Mouse (Mus musculus) intestine, postnatal 0 days (tissue): Measurements from ENCODE around the gene Kcnk3. TPM values are rescaled to one million over a fixed set of nuclear protein-coding genes. Genes with fewer than 3 reads are reported as not detected.

Experiments used
- ATAC-seq: fragments of 200-750 bp; cut with Nextera tagmentation; 2 replicates; pipeline ENCODE4 v1.8.0; 2017; ENCODE audit warnings: mild to moderate bottlenecking, moderate TSS enrichment, moderate library complexity
- H3K27ac ChIP-seq: fragments of 300-500 bp; sonication (generic); 2 replicates; pipeline ENCODE4 v1.5.1; 2014; ENCODE audit warnings: mild to moderate bottlenecking, low read depth, low read length, moderate library complexity
- H3K27me3 ChIP-seq: fragments of 300-500 bp; sonication (generic); replicated peaks from 2 replicates; pipeline ENCODE4 v1.6.1; 2014; ENCODE audit warnings: low read length, mixed read lengths; ENCODE audit not compliant: control insufficient read depth, insufficient read depth
- H3K36me3 ChIP-seq: fragments of 300-500 bp; sonication (generic); 2 replicates; pipeline ENCODE4 v1.6.1; 2014; ENCODE audit warnings: mild to moderate bottlenecking, moderate library complexity; ENCODE audit not compliant: control insufficient read depth, insufficient read depth
- H3K4me1 ChIP-seq: fragments of 300-500 bp; sonication (generic); replicated peaks from 2 replicates; pipeline ENCODE4 v1.6.1; 2014; ENCODE audit warnings: antibody characterized with exemption, low read length, mixed read lengths; ENCODE audit not compliant: control insufficient read depth, insufficient read depth
- H3K4me2 ChIP-seq: fragments of 300-500 bp; sonication (generic); replicated peaks from 2 replicates; pipeline ENCODE4 v1.6.1; 2014; ENCODE audit warnings: low read depth, mild to moderate bottlenecking, moderate library complexity
- H3K4me3 ChIP-seq: fragments of 300-500 bp; sonication (generic); 2 replicates; pipeline ENCODE4 v1.5.1; 2014; ENCODE audit warnings: low read depth, low read length
- H3K9ac ChIP-seq: fragments of 300-500 bp; sonication (generic); 2 replicates; pipeline ENCODE4 v1.6.1; 2014; ENCODE audit warnings: mild to moderate bottlenecking, low read depth, low read length
- H3K9me3 ChIP-seq: fragments of 300-500 bp; sonication (generic); 2 replicates; pipeline ENCODE4 v1.6.1; 2016; ENCODE audit warnings: mixed run types; ENCODE audit not compliant: control insufficient read depth
- CTCF ChIP-seq: sonication (generic); IDR thresholded peaks from 2 replicates; pipeline ENCODE4 v1.5.1; 2016; ENCODE audit warnings: low read depth, mild to moderate bottlenecking, control low read depth, antibody characterized with exemption, moderate library complexity
- WGBS: fragments of 180-500 bp; shearing (Covaris S2); extraction: QIAGEN DNeasy Blood & Tissue Kit; methylation state at CpG from one replicate; pipeline ENCODE4 v1.1.7; 2014; 5-methylcytosine and 5-hydroxymethylcytosine counted together
- polyA plus RNA-seq: library from polyadenylated mRNA; unstranded; fragments of >200 nt; fragmentation: Nextera tagmentation; extraction: Ambion mirVana; gene quantifications from 2 replicates; pipeline ENCODE4 v1.2.1, GENCODE M21; 2015

The Kcnk3 gene
- polyA plus RNA-seq, 1 experiment from 2014 or later: 8.1 TPM

GRCm38 (mm10) chr5:30606424-30607073, 18.6 kb downstream of the Kcnk3 start:
- no peak overlapping the region for H3K9ac ChIP-seq
- H3K27ac ChIP-seq: no peak overlapping the region
- 62% methylated on average over 16 of the region's 16 CpGs for WGBS
- no peak for TF ChIP-seq CTCF
- H3K4me3 ChIP-seq: no peak overlapping the region
- H3K36me3 ChIP-seq: no peaks in the 10 kb centered on the region
- no peaks in the 10 kb centered on the region for H3K27me3 ChIP-seq
- H3K4me1 ChIP-seq: no peaks in the 10 kb centered on the region
- no peaks in the 10 kb centered on the region for H3K9me3 ChIP-seq
- H3K4me2 ChIP-seq: no peak overlapping the region
- ATAC-seq: no peak

GRCm38 (mm10) chr5:30609094-30609493, 21.1 kb downstream of the Kcnk3 start:
- Histone ChIP-seq H3K4me1 (no peaks in the 10 kb centered on the region), H3K27ac (no peak overlapping the region), H3K27me3 (no peaks in the 10 kb centered on the region), H3K9me3 (no peaks in the 10 kb centered on the region), H3K9ac (no peak overlapping the region), H3K4me2 (no peak overlapping the region), H3K4me3 (no peak overlapping the region), H3K36me3 (no peaks in the 10 kb centered on the region)
- ATAC-seq: no peak
- no peak for TF ChIP-seq CTCF
- WGBS: 89% methylated on average over 7 of the region's 7 CpGs

GRCm38 (mm10) chr5:30609918-30610645, 22.1 kb downstream of the Kcnk3 start:
- no peak for TF ChIP-seq CTCF
- 0 out of 2 replicates have a peak, but pooled peaks cover 5% of the 10 kb centered on the region for H3K4me1 ChIP-seq
- H3K4me3 ChIP-seq: no peak overlapping the region
- ATAC-seq: no peak
- H3K36me3 ChIP-seq: no peaks in the 10 kb centered on the region
- no peak overlapping the region for H3K27ac ChIP-seq
- no peaks in the 10 kb centered on the region for H3K27me3 ChIP-seq
- WGBS: 87% methylated on average over 8 of the region's 8 CpGs
- no peaks in the 10 kb centered on the region for H3K9me3 ChIP-seq
- H3K4me2 ChIP-seq: no peak overlapping the region
- no peak overlapping the region for H3K9ac ChIP-seq

- 76% methylated on average over 1 of the region's 1 CpGs for WGBS
- no peak overlapping the region for H3K9ac ChIP-seq
- H3K27ac ChIP-seq: no peak overlapping the region
Observed at GRCm38 (mm10) chr5:30611091-30611490, 23.1 kb downstream of the Kcnk3 start.

GRCm38 (mm10) chr5:30611689-30612088, 23.7 kb downstream of the Kcnk3 start:
- H3K27me3 ChIP-seq: no peaks in the 10 kb centered on the region
- no peak overlapping the region for H3K9ac ChIP-seq
- TF ChIP-seq CTCF: no peak
- no peak for ATAC-seq
- 50% methylated on average over 3 of the region's 3 CpGs for WGBS
- H3K4me2 ChIP-seq: no peak overlapping the region
- no peaks in the 10 kb centered on the region for H3K36me3 ChIP-seq
- H3K27ac ChIP-seq: no peak overlapping the region
- 0 out of 2 replicates have a peak, but pooled peaks cover 5% of the 10 kb centered on the region for H3K4me1 ChIP-seq
- H3K4me3 ChIP-seq: no peak overlapping the region
- no peaks in the 10 kb centered on the region for H3K9me3 ChIP-seq

More at GRCm38 (mm10) chr5:30611091-30611490, 23.1 kb downstream of the Kcnk3 start:
- H3K36me3 ChIP-seq: no peaks in the 10 kb centered on the region
- H3K4me1 ChIP-seq: 0 out of 2 replicates have a peak, but pooled peaks cover 5% of the 10 kb centered on the region
- no peak for TF ChIP-seq CTCF
- no peak for ATAC-seq
- H3K27me3 ChIP-seq: no peaks in the 10 kb centered on the region
- no peak overlapping the region for H3K4me2 ChIP-seq
- no peak overlapping the region for H3K4me3 ChIP-seq
- H3K9me3 ChIP-seq: no peaks in the 10 kb centered on the region

GRCm38 (mm10) chr5:30612575-30612974, 24.6 kb downstream of the Kcnk3 start:
- H3K4me2 ChIP-seq: no peak overlapping the region
- no peaks in the 10 kb centered on the region for H3K36me3 ChIP-seq
- no peaks in the 10 kb centered on the region for H3K27me3 ChIP-seq
- no peaks in the 10 kb centered on the region for H3K9me3 ChIP-seq
- H3K27ac ChIP-seq: no peak overlapping the region
- TF ChIP-seq CTCF: no peak
- ATAC-seq: no peak
- no peak overlapping the region for H3K4me3 ChIP-seq
- no peak overlapping the region for H3K9ac ChIP-seq
- 51% methylated on average over 4 of the region's 4 CpGs for WGBS
- peaks cover 5% of the 10 kb centered on the region; the same call in 1 of the 2 replicates for H3K4me1 ChIP-seq
